Mouse (Mus musculus) liver, embryonic 16.5 days (tissue): Measurements from ENCODE around the gene Aldh3a2. TPM values are rescaled to one million over a fixed set of nuclear protein-coding genes. Genes with fewer than 3 reads are reported as not detected.

Source experiments
- ATAC-seq: fragments of 200-750 bp; cut with Nextera tagmentation; 2 replicates; pipeline ENCODE4 v1.8.0; 2017; ENCODE audit warnings: low read depth, mild to moderate bottlenecking, moderate number of reproducible peaks, moderate library complexity
- H3K27ac ChIP-seq: fragments of 300-500 bp; sonication (generic); 2 replicates; pipeline ENCODE4 v1.5.1; 2014; ENCODE audit warnings: mild to moderate bottlenecking, low read length
- H3K27me3 ChIP-seq: fragments of 300-500 bp; sonication (generic); 2 replicates; pipeline ENCODE4 v1.6.1; 2014; ENCODE audit warnings: low read depth, low read length, mixed read lengths; ENCODE audit not compliant: control insufficient read depth, insufficient read depth
- H3K36me3 ChIP-seq: fragments of 300-500 bp; sonication (generic); 2 replicates; pipeline ENCODE4 v1.6.1; 2014; ENCODE audit warnings: mild to moderate bottlenecking; ENCODE audit not compliant: control insufficient read depth, insufficient read depth
- H3K4me1 ChIP-seq: fragments of 300-500 bp; sonication (generic); 2 replicates; pipeline ENCODE4 v1.6.1; 2014; ENCODE audit warnings: low read depth, low read length, mixed read lengths; ENCODE audit not compliant: control insufficient read depth
- H3K4me2 ChIP-seq: fragments of 300-500 bp; sonication (generic); 2 replicates; pipeline ENCODE4 v1.6.1; 2014; ENCODE audit warnings: low read depth, low read length, mixed read lengths
- H3K4me3 ChIP-seq: fragments of 300-500 bp; sonication (generic); 2 replicates; pipeline ENCODE4 v1.5.1; 2014; ENCODE audit warnings: low read depth, mild to moderate bottlenecking, low read length
- H3K9ac ChIP-seq: fragments of 300-500 bp; sonication (generic); 2 replicates; pipeline ENCODE4 v1.6.1; 2014; ENCODE audit warnings: low read depth, low read length
- H3K9me3 ChIP-seq: fragments of 300-500 bp; sonication (generic); replicated peaks from 2 replicates; pipeline ENCODE4 v1.6.1; 2016; ENCODE audit warnings: low read length; ENCODE audit not compliant: control insufficient read depth
- WGBS: fragments of 180-500 bp; shearing (Covaris S2); extraction: QIAGEN DNeasy Blood & Tissue Kit; methylation state at CpG from one replicate; pipeline ENCODE4 v1.1.7; 2014; ENCODE audit not compliant: insufficient replicate concordance; 5-methylcytosine and 5-hydroxymethylcytosine counted together
- polyA plus RNA-seq: library from polyadenylated mRNA; unstranded; fragments of >200 nt; fragmentation: Nextera tagmentation; extraction: Ambion mirVana; gene quantifications from 2 replicates; pipeline ENCODE4 v1.2.1, GENCODE M21; 2015

Gene Aldh3a2
- polyA plus RNA-seq, 1 experiment from 2014 or later = 40.9 TPM

- Histone ChIP-seq H3K9me3 (no peaks in the 10 kb centered on the region), H3K9ac (no peak overlapping the region), H3K4me3 (no peak overlapping the region), H3K27me3 (no peaks in the 10 kb centered on the region), H3K4me1 (no peaks in the 10 kb centered on the region; the same call in 1 of the 2 replicates), H3K27ac (no peak overlapping the region), H3K4me2 (no peak overlapping the region), H3K36me3 (no peaks in the 10 kb centered on the region)
- no peak for ATAC-seq
- 30% methylated on average over 9 of the region's 9 CpGs for WGBS
These were observed 46.9 kb downstream of the Aldh3a2 start for GRCm38 (mm10) chr11:61220156-61220881.

- no peaks in the 10 kb centered on the region for H3K4me1 ChIP-seq
- 71% methylated on average over 3 of the region's 3 CpGs for WGBS
- no peaks in the 10 kb centered on the region for H3K36me3 ChIP-seq
- no peaks in the 10 kb centered on the region for H3K9me3 ChIP-seq
- ATAC-seq = no peak
- H3K27ac ChIP-seq = no peak overlapping the region
- H3K4me3 ChIP-seq = no peak overlapping the region
- H3K27me3 ChIP-seq = peaks cover 7% of the 10 kb centered on the region
- no peak overlapping the region for H3K9ac ChIP-seq
- no peak overlapping the region for H3K4me2 ChIP-seq
These were observed 51.3 kb downstream of the Aldh3a2 start for GRCm38 (mm10) chr11:61215936-61216335.

GRCm38 (mm10) chr11:61212102-61212501, 55.2 kb downstream of the Aldh3a2 start:
- Histone ChIP-seq H3K4me1 (no peaks in the 10 kb centered on the region), H3K4me3 (no peak overlapping the region), H3K9ac (no peak overlapping the region), H3K9me3 (no peaks in the 10 kb centered on the region), H3K27ac (no peak overlapping the region), H3K27me3 (peaks cover 7% of the 10 kb centered on the region), H3K36me3 (no peaks in the 10 kb centered on the region), H3K4me2 (no peak overlapping the region)
- no peak for ATAC-seq
- 35% methylated on average over 20 of the region's 20 CpGs for WGBS

GRCm38 (mm10) chr11:61208316-61208715, 58.9 kb downstream of the Aldh3a2 start:
- WGBS = 43% methylated on average over 10 of the region's 10 CpGs

GRCm38 (mm10) chr11:61207487-61208246, 59.6 kb downstream of the Aldh3a2 start, which contains the start of gene Aldh3a1:
Aldh3a1 (plus strand) TSS chr11:61207537.
- 47% methylated on average over 10 of the region's 10 CpGs for WGBS
- Histone ChIP-seq H3K9me3 (no peaks in the 10 kb centered on the region), H3K9ac (no peak within 1 kb of the TSS), H3K4me2 (no peak within 1 kb of the TSS), H3K36me3 (no peaks in the 10 kb centered on the region), H3K27me3 (peaks cover 7% of the 10 kb centered on the region), H3K27ac (no peak within 1 kb of the TSS), H3K4me3 (no peak within 1 kb of the TSS), H3K4me1 (no peaks in the 10 kb centered on the region)
- no peak for ATAC-seq

More at GRCm38 (mm10) chr11:61208316-61208715, 58.9 kb downstream of the Aldh3a2 start:
- no peak for ATAC-seq
- Histone ChIP-seq H3K9ac (no peak overlapping the region), H3K4me3 (no peak overlapping the region), H3K36me3 (no peaks in the 10 kb centered on the region), H3K27me3 (peaks cover 7% of the 10 kb centered on the region), H3K27ac (no peak overlapping the region), H3K9me3 (no peaks in the 10 kb centered on the region), H3K4me2 (no peak overlapping the region), H3K4me1 (no peaks in the 10 kb centered on the region)

GRCm38 (mm10) chr11:61206136-61206535, 61.1 kb downstream of the Aldh3a2 start:
- H3K4me1 ChIP-seq = no peaks in the 10 kb centered on the region
- no peak overlapping the region for H3K4me2 ChIP-seq
- H3K9me3 ChIP-seq = no peaks in the 10 kb centered on the region
- no peaks in the 10 kb centered on the region for H3K36me3 ChIP-seq
- no peak overlapping the region for H3K9ac ChIP-seq
- H3K4me3 ChIP-seq = no peak overlapping the region
- 85% methylated on average over 3 of the region's 3 CpGs for WGBS
- no peak for ATAC-seq
- no peaks in the 10 kb centered on the region for H3K27me3 ChIP-seq
- H3K27ac ChIP-seq = no peak overlapping the region

GRCm38 (mm10) chr11:61205167-61205950, 61.9 kb downstream of the Aldh3a2 start:
- Histone ChIP-seq H3K9me3 (no peaks in the 10 kb centered on the region), H3K27me3 (no peaks in the 10 kb centered on the region), H3K36me3 (no peaks in the 10 kb centered on the region), H3K27ac (no peak overlapping the region), H3K4me2 (no peak overlapping the region), H3K4me3 (no peak overlapping the region), H3K4me1 (no peaks in the 10 kb centered on the region), H3K9ac (no peak overlapping the region)
- ATAC-seq = no peak
- 74% methylated on average over 9 of the region's 10 CpGs for WGBS

GRCm38 (mm10) chr11:61202810-61203209, 64.5 kb downstream of the Aldh3a2 start:
- no peak overlapping the region for H3K9ac ChIP-seq
- no peaks in the 10 kb centered on the region for H3K27me3 ChIP-seq
- no peaks in the 10 kb centered on the region for H3K9me3 ChIP-seq
- no peak overlapping the region for H3K4me2 ChIP-seq
- no peak overlapping the region for H3K27ac ChIP-seq
- H3K4me3 ChIP-seq = no peak overlapping the region
- WGBS = 58% methylated on average over 2 of the region's 2 CpGs
- H3K36me3 ChIP-seq = no peaks in the 10 kb centered on the region
- ATAC-seq = no peak
- H3K4me1 ChIP-seq = no peaks in the 10 kb centered on the region
